Mouse (Mus musculus): ENCODE results near the gene Themis. TPM values are rescaled to one million over a fixed set of nuclear protein-coding genes. Genes with fewer than 3 reads are reported as not detected.
A peak's percentile ranks its signal among the peaks of the same experiment; 100 is the strongest.

Gene Themis
- total RNA-seq (2014; rRNA removed; ENCODE audit: low replicate concordance) (2.7 TPM in 1 of 2 replicates, not detected in the other), polyA plus RNA-seq (2015; fragmentation: Nextera tagmentation; extraction: Ambion mirVana) (not detected in 2 replicates)

- DNase-seq (ENCODE audit: low spot score), result no peak
- H3K9me3 ChIP-seq (replicated peaks; ENCODE audit: control insufficient read depth, low read length), result no peaks in the 10 kb centered on the region
- no peak for ATAC-seq (ENCODE audit: insufficient read depth, low read depth)
- H3K36me3 ChIP-seq (replicated peaks; ENCODE audit: control insufficient read depth, insufficient read depth, low read length), result no peaks in the 10 kb centered on the region
- no peak within 1 kb of the TSS for H3K4me2 ChIP-seq (ENCODE audit: low read depth, low read length)
- H3K9ac ChIP-seq (replicated peaks; ENCODE audit: low read depth, low read length), result no peak within 1 kb of the TSS
- 61% methylated on average over 5 of the region's 5 CpGs for WGBS
- H3K27ac ChIP-seq (ENCODE audit: low read depth), result no peak within 1 kb of the TSS
- TF ChIP-seq CTCF (IDR thresholded peaks at IDR 0.05; ENCODE audit: low read depth) (no peak), EP300 (IDR thresholded peaks at IDR 0.05; ENCODE audit: low read depth) (no peak)
- peak within 1 kb of the TSS; percentile 7; the same call in 1 of the 2 replicates for H3K4me3 ChIP-seq (ENCODE audit: low read depth, low read length)
- H3K27me3 ChIP-seq (ENCODE audit: control insufficient read depth, insufficient read depth, low read length), result no peaks in the 10 kb centered on the region
- H3K4me1 ChIP-seq (ENCODE audit: control insufficient read depth, insufficient read depth), result no peaks in the 10 kb centered on the region
Observed at GRCm38 (mm10) chr10:28668261-28668660, at the start of gene Themis. TSS of gene Themis (plus strand) at chr10:28668360.

GRCm38 (mm10) chr10:28619415-28619814 is 48.7 kb upstream of the Themis start:
- DNase-seq (ENCODE audit: low spot score) (no peak), ATAC-seq (ENCODE audit: insufficient read depth, low read depth) (no peak)
- Histone ChIP-seq H3K4me3 (ENCODE audit: low read depth, low read length) (no peak overlapping the region), H3K27me3 (ENCODE audit: control insufficient read depth, insufficient read depth, low read length) (no peaks in the 10 kb centered on the region), H3K27ac (ENCODE audit: low read depth) (no peak overlapping the region), H3K9ac (replicated peaks; ENCODE audit: low read depth, low read length) (no peak overlapping the region), H3K4me2 (ENCODE audit: low read depth, low read length) (no peak overlapping the region), H3K9me3 (replicated peaks; ENCODE audit: control insufficient read depth, low read length) (no peaks in the 10 kb centered on the region), H3K4me1 (ENCODE audit: control insufficient read depth, insufficient read depth) (no peaks in the 10 kb centered on the region), H3K36me3 (replicated peaks; ENCODE audit: control insufficient read depth, insufficient read depth, low read length) (no peaks in the 10 kb centered on the region)
- WGBS, result 65% methylated on average over 1 of the region's 1 CpGs
- TF ChIP-seq EP300 (IDR thresholded peaks at IDR 0.05; ENCODE audit: low read depth) (no peak), CTCF (IDR thresholded peaks at IDR 0.05; ENCODE audit: low read depth) (no peak)

- no peak for TF ChIP-seq EP300 (IDR thresholded peaks at IDR 0.05; ENCODE audit: low read depth)
- TF ChIP-seq CTCF (IDR thresholded peaks at IDR 0.05; ENCODE audit: low read depth), result no peak
- ATAC-seq (ENCODE audit: insufficient read depth, low read depth), result no peak
Observed at GRCm38 (mm10) chr10:28636096-28636495, 32.1 kb upstream of the Themis start.

GRCm38 (mm10) chr10:28641887-28642286 is 26.3 kb upstream of the Themis start:
- Histone ChIP-seq H3K4me1 (ENCODE audit: control insufficient read depth, insufficient read depth) (no peaks in the 10 kb centered on the region), H3K27ac (ENCODE audit: low read depth) (no peak overlapping the region), H3K27me3 (ENCODE audit: control insufficient read depth, insufficient read depth, low read length) (no peaks in the 10 kb centered on the region), H3K4me3 (ENCODE audit: low read depth, low read length) (no peak overlapping the region), H3K9ac (replicated peaks; ENCODE audit: low read depth, low read length) (no peak overlapping the region), H3K4me2 (ENCODE audit: low read depth, low read length) (no peak overlapping the region), H3K36me3 (replicated peaks; ENCODE audit: control insufficient read depth, insufficient read depth, low read length) (no peaks in the 10 kb centered on the region), H3K9me3 (replicated peaks; ENCODE audit: control insufficient read depth, low read length) (no peaks in the 10 kb centered on the region)
- ATAC-seq (ENCODE audit: insufficient read depth, low read depth) (no peak), DNase-seq (ENCODE audit: low spot score) (no peak)
- 95% methylated on average over 2 of the region's 2 CpGs for WGBS
- no peak for TF ChIP-seq CTCF (IDR thresholded peaks at IDR 0.05; ENCODE audit: low read depth)

More at GRCm38 (mm10) chr10:28636096-28636495, 32.1 kb upstream of the Themis start:
- Histone ChIP-seq H3K4me2 (ENCODE audit: low read depth, low read length) (no peak overlapping the region), H3K27ac (ENCODE audit: low read depth) (no peak overlapping the region), H3K4me3 (ENCODE audit: low read depth, low read length) (no peak overlapping the region), H3K9me3 (replicated peaks; ENCODE audit: control insufficient read depth, low read length) (no peaks in the 10 kb centered on the region), H3K27me3 (ENCODE audit: control insufficient read depth, insufficient read depth, low read length) (no peaks in the 10 kb centered on the region), H3K9ac (replicated peaks; ENCODE audit: low read depth, low read length) (no peak overlapping the region), H3K36me3 (replicated peaks; ENCODE audit: control insufficient read depth, insufficient read depth, low read length) (no peaks in the 10 kb centered on the region), H3K4me1 (ENCODE audit: control insufficient read depth, insufficient read depth) (no peaks in the 10 kb centered on the region)
- DNase-seq (ENCODE audit: low spot score), result no peak

- H3K27ac ChIP-seq (ENCODE audit: low read depth), result no peak overlapping the region
- ATAC-seq (ENCODE audit: insufficient read depth, low read depth) (no peak), DNase-seq (ENCODE audit: low spot score) (no peak)
- no peaks in the 10 kb centered on the region for H3K36me3 ChIP-seq (replicated peaks; ENCODE audit: control insufficient read depth, insufficient read depth, low read length)
- no peaks in the 10 kb centered on the region for H3K4me1 ChIP-seq (ENCODE audit: control insufficient read depth, insufficient read depth)
- H3K4me2 ChIP-seq (ENCODE audit: low read depth, low read length), result no peak overlapping the region
- no peak for TF ChIP-seq EP300 (IDR thresholded peaks at IDR 0.05; ENCODE audit: low read depth)
- no peak for TF ChIP-seq CTCF (IDR thresholded peaks at IDR 0.05; ENCODE audit: low read depth)
- 82% methylated on average over 2 of the region's 2 CpGs for WGBS
- no peak overlapping the region for H3K9ac ChIP-seq (replicated peaks; ENCODE audit: low read depth, low read length)
- H3K4me3 ChIP-seq (ENCODE audit: low read depth, low read length), result no peak overlapping the region
- no peaks in the 10 kb centered on the region for H3K9me3 ChIP-seq (replicated peaks; ENCODE audit: control insufficient read depth, low read length)
- H3K27me3 ChIP-seq (ENCODE audit: control insufficient read depth, insufficient read depth, low read length), result no peaks in the 10 kb centered on the region
Observed at GRCm38 (mm10) chr10:28647855-28648254, 20.3 kb upstream of the Themis start.

Data from heart, postnatal 0 days (tissue).